Mouse (Mus musculus): ENCODE results near the gene Tgm5.
"Not testable (repeated sequence)": the region's sequence is repeated elsewhere in the genome, so short reads cannot be mapped to it uniquely, and the experiment has no call there.

The Tgm5 gene

DNA sequence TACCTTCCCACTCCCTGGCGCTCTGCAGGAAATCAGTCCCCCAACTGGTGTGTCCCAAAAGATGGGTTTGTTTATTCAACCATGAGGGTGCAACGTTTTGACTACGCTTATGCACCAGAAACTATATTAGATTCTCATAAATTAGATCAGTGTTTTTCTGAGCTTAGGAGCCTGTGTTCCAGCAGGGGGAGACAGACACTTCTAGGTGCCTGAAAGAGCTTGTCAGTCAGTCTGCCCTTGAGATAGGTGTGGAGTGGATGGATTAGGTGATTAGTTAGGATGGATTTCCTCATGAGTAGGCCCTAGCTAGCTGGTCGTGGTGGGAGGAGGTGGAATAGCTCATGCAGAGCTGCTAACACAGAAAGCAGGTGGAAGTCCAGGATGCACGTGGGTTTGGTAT, 44.5 kb downstream of the Tgm5 start:
- in situ Hi-C loops (cut with MboI): no loop called here

DNA sequence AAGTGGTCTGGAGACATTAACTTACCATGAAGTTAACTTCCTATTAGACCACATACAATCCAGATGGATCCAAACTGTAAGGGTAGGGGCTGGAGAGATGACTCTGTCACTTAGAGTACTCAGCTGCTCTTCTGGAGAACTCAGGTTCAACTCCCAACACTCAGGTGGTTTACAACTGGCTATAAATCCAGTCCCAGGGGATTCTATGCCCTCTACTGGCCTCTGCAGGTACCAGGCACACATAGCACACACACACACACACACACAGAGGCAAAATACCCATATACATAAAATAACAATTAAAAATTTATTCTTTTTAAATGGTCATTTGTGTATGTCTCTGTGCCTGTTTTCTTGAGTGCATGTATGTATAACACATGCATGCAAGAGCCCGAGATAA, 46.3 kb downstream of the Tgm5 start:
- in situ Hi-C loops (cut with MboI): no loop called here

DNA sequence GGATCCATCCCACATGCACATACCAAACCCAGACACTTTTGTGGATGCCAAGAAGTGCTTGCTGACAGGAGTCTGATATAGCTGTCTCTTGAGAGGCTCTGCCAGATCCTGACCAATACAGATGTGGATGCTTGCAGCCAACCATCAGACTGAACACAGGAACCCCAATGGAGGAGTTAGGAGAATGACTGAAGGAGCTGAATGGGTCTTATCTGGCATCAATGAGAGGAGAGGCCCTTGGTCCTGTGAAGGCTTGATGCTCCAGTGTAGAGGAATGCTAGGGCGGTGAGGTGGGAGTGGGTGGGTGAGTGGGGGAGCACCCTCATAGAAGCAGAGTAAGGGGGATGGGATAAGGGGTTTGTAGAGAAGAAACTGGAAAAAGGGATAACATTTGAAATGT, 46.8 kb downstream of the Tgm5 start:
- in situ Hi-C loops (cut with MboI): not testable (repeated sequence)

DNA sequence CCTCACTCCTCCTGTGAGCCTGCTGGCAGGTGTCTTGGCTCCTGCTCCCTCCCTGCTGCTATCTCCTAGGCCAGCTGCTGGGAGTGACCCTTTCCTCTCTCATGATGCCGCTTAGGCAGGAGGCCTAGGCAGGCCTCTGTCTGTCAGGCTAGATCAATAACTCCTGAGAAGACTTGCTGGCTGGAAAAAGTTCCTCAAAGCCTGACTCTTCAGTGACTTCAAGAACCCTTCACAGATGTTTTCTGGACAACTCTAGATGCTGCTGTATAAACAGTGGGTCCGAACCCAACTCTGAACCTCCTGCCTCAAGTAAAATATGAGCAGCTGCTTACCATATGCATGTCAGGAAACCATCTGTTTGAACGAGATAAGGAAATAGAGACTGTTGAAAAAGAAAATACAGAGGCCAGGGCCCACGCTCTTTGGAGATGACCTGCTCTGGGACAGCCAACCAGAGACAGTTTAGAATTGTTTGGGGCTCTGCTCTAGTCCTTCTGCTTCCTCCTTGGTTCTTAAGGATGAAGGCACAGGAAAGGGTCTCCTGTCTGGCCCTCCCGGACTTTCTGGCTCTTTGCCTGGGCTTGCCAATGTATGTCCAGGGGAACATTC, 48.8 kb downstream of the Tgm5 start, which contains the start of gene Epb42:
Gene Epb42, minus strand, starts transcription at position 340 of the 609 bp plus-strand sequence.
- in situ Hi-C loops (cut with MboI): no loop called here

DNA sequence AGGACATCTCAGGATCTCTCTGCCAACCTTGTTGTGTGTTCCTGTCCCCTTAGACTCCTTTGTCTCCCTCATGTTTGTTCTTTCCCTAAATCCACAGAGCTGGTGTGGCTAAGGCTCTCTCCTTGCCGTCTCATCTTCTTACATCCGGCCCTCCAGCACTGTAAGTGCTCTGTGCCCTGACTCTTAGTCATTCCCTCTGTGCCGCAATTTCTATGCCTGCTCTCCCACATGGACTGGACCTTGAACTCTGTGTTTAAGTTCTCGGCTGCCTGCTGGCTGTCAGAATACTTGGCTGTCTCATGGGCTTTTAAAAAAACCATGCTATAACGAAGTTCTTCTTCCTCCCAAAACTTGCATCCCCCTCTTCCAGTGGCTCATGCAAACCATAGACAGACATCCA, 62.7 kb downstream of the Tgm5 start:
- in situ Hi-C loops (cut with MboI): no loop called here

DNA sequence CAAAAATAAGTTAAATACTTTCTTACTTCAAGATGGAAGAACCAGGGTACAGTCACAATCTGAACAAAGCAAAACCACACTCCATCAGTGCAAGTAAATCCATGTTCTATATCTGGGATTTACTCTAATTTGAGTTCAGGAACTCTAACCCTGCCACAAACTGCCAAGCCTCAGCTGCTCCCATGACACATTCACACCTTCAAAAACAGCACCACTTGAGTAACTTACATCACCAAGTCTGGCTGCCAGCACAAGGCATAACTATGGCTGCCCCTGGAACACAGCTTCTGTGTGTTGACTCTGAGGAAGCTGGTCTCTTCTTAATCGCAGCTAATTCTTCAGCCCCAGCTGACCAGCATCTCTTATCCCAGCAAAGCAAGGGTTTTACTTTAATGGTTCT, 68.5 kb downstream of the Tgm5 start:
- in situ Hi-C loops (cut with MboI): no loop called here

DNA sequence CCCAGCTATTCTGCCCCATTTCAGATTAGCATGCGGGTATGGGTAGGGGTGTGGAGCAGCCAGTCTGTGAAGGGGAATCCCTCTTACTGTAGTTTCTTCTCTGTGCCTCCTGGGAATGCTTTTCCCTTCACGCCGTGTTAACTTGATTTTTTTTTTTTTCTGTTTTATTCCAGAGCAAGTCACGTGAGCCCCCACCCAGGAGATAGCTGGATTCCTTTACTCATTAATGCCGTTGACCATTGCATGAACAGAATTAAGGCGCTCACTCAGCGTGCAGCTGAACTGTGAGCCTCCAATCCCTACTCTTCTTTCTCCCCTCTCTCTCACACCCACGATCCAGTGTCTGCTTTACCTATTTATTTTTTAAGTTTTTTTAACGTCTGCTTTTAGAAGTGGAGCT, 69.4 kb downstream of the Tgm5 start:
- in situ Hi-C loops (cut with MboI): no loop called here

DNA sequence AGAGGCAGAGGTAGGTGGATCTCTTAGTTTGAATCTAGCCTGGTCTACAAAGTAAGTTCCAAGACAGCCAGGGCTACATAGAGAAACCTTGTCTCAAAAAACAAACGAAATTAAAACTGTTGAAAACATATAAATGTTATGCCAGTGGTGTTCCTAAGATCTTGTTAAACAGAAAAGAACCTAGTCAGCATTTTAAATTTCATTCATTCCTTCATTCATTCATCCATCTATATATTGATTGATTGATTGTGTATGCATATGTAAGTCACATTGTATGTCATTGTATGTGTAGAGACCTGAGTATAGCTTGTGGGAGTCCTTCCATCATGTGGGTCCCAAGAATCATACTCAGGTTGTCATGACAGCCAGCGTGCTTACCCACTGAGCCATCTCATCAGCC, 70.1 kb downstream of the Tgm5 start:
- in situ Hi-C loops (cut with MboI): no loop called here

DNA sequence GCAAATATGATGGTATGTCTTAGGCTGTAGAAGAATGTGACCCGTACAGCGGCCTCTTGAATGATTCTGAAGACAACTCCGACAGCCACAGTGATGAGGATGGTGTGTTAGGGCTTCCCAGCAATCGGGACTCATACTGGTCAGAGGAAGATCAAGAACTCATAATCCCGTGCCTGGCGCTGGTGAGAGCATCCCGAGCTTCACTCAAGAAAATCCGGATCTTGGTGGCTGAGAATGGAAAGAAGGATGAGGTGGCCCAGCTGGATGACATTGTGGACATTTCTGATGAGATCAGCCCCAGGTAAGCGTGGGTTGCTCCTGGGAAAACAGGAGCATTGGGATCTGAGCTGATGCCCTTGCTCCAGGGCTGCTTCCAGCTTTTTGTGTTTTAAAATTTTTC, 73.0 kb downstream of the Tgm5 start:
- in situ Hi-C loops (cut with MboI): no loop called here

DNA sequence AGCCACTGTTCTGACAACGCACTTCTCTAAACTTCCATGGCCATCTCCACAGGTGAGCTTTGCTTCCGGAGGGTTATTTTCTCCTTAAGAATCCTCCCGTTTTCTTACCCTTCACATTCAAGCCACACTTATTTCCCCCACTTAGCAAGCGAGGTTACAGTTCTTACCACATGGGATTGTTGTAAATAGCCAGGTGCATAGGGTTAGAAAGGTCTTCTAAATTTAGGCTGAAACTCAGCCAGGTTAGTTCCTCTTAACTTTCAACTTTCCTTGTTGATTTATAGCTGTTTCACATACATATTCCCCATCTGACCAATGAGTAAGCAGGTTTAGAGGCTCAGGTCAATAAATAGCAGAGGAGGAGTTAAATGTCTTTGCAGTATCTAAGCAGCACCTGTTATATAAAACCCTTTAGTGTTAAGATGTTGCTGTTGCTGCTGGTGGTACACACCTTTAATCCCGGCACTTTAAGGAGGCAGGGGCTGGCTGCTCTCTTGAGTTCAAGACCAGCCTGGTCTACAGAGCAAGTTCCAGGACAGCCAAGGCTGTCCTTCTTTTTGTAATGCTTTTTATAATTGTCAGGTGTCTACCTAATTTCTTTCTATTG, 76.5 kb downstream of the Tgm5 start:
- in situ Hi-C loops (cut with MboI): no loop called here

DNA sequence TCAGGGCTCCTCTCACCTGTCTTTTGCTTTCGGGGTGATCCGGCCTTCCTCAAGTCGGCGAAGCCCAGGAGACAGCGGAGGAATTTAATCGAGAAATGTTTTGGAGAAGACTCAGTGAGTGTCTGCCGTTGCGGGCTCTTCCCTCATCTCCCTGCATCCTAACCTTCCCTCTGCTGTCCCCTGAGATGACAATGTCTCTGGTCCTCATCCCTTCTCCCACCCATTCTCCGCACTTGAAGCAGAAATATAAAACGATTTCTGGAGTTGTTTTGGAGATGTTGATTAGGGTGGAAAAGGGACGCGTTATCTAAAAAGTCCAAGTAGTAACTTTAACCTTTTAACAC, 77.0 kb downstream of the Tgm5 start:
- in situ Hi-C loops (cut with MboI): no loop called here

DNA sequence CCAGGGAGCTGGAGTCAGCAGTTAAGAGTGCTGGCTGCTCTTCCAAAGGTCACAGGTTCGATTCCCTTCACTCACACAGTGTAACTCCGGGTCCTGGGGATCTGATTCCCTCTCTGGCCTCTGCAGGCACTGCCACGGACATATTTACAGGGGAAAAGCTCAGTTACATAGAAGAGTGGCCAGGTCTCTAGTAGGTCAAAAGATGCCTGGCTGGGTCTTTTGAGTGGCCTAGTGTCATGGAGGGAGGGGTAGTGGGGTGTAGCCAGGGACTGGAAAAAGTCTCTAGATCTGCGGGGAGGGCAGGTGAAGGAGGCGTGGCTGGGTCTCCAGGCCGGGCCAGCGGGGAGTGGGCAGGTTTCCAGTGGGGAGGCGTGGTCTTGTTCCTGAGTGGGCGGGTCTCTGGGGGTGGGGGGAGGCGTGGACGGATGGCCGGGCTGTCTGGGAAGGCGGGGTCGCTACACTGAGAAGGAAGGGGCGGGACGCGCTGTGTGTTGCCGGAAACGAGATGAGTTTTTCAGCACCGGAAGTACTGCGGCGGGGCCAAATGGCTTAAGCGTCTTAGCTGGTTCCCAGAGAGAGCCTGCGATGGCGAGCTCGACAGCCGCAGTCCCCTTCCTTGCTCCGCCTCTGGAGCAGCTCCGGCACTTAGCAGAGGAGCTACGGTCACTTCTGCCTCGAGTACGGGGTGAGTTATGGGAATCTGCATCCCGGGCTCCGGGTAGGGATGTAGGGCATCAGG, 77.5 kb downstream of the Tgm5 start, which contains the start of gene Ccndbp1:
Gene Ccndbp1, plus strand, starts transcription at position 479 of the 739 bp plus-strand sequence.
- in situ Hi-C loops (cut with MboI): no loop called here

DNA sequence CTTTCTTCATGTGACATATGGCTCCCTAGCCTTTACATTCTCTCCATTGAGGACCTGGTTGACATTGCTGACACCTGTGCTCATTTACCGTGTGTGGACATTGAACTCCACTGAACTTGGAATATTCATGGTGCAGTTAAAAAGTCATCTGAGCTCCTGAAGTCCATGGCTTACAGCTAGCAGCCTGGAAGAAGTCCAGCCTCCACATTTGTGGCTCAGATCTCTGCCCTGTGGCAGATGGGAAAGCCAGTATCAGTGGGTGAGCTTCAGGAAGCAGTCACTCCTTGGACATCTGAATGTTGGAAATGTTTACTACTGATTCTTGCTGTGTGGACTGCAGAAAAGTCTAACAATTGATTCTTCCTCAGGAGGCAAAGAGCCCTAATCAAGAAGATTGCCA, 78.7 kb downstream of the Tgm5 start:
- in situ Hi-C loops (cut with MboI): no loop called here

DNA sequence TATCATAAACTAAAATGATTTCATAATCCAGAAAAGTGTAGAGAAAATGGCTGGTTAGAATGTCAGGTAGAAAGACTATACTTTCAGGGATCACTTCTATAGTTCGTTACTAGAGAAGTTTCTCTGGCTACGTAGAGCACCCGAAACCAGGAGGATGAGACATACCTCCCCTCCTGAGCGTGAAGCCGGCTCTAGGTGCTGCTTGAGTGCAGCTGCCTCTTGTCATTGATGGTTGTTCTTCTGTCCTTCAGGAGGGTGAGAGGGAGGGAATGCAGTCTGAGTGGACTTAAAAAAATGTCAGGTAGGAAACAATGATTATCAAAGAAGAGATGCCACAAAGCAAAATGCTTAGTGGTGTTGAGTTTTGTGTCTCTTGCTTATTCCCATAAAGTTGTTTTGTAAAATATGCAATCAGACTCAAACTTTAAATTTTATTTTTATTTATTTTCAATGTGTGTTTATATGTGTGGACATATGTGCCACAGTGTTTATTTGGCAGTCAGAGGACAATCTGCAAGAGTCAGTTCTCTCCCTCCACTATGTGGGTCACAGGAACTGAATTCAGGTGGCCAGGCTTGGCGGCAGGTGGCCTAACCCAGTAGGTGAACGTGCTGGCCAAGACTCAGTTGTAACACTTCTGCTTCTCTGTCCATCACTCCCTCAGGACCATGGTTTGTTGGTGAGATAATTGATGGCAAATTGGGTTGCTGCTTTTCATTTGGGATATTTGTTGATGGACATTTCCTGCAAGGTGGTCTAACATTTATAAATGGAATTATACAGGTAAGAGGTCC, 81.4 kb downstream of the Tgm5 start:
- in situ Hi-C loops (cut with MboI): no loop called here

DNA sequence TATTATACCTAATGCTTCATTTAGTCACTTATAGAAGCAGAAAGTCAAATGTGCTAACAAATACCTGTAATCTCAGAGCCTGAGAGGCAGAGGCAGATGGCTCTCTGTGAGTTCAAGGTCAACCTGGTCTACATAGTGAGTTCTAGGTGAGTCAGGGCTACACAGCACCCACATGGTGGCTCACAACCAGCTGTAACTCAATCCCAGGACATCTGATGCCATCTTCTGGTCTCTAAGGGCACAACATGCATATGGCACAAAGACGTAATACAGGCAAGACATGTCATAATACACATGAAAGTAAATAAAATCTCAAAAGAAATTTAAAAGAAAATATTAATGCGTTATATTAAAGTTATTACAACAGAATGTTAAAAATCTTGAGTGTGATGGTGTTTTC, 82.1 kb downstream of the Tgm5 start:
- in situ Hi-C loops (cut with MboI): no loop called here

DNA sequence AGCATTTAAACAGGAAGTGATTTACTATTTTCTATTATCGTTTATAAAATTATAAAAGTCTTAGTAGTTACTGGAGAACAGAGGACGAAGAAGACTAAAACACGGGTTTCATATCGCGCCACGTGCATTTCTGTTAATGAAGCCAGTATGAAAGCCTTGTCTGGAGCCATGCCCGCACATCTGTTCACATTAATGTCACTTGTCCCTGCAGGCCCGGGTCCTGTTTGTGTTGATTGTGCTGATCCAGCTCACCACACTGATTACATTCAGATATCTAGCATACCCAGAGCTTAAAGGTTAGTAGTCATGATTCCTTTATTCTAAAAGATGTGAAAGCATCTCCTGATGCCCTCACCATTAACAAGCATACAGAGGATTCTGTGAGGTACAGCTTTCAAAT, 86.8 kb downstream of the Tgm5 start:
- in situ Hi-C loops (cut with MboI): no loop called here

DNA sequence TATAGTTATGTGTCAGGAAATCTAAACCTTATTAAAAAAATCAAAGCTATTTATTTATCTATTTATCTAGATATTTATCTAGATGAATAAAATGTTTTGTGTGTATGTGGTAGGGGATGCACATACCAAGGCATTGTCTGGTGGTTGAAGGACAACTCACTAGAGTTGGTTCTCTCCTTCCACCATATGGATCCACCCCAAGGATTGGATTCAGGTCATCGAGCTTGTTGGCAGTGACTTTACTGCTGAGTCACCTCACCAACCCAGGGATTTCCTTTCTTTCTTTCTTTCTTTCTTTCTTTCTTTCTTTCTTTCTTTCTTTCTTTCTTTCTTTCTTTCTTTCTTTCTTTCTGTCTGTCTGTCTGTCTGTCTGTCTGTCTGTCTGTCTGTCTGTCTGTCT, 89.0 kb downstream of the Tgm5 start:
- in situ Hi-C loops (cut with MboI): not testable (repeated sequence)

All from mature B cell (primary cell).